Mouse (Mus musculus) embryonic facial prominence, embryonic 14.5 days (tissue): Measurements from ENCODE around the gene Runx1. TPM values are rescaled to one million over a fixed set of nuclear protein-coding genes. Genes with fewer than 3 reads are reported as not detected.

ENCODE experiments used
- ATAC-seq: fragments of 200-750 bp; cut with Nextera tagmentation; 2 replicates; pipeline ENCODE4 v1.8.0; 2017; ENCODE audit warnings: low read depth, moderate number of reproducible peaks, moderate TSS enrichment
- DNase-seq: peaks from one replicate; pipeline ENCODE4 v3.0.0-alpha.2; 2015; ENCODE audit warnings: low spot score
- H3K27ac ChIP-seq: fragments of 300-500 bp; sonication (generic); replicated peaks from 2 replicates; pipeline ENCODE4 v1.5.1; 2014; ENCODE audit warnings: low read depth, mild to moderate bottlenecking, low read length, moderate library complexity
- H3K27me3 ChIP-seq: fragments of 300-500 bp; sonication (generic); replicated peaks from 2 replicates; pipeline ENCODE4 v1.6.1; 2014; ENCODE audit warnings: low read length; ENCODE audit not compliant: control insufficient read depth, insufficient read depth
- H3K36me3 ChIP-seq: fragments of 300-500 bp; sonication (generic); 2 replicates; pipeline ENCODE4 v1.6.1; 2014; ENCODE audit warnings: low read length, mixed read lengths; ENCODE audit not compliant: control insufficient read depth, insufficient read depth
- H3K4me1 ChIP-seq: fragments of 300-500 bp; sonication (generic); 2 replicates; pipeline ENCODE4 v1.6.1; 2014; ENCODE audit warnings: antibody characterized with exemption, low read length; ENCODE audit not compliant: control insufficient read depth, insufficient read depth
- H3K4me2 ChIP-seq: fragments of 300-500 bp; sonication (generic); 2 replicates; pipeline ENCODE4 v1.6.1; 2014; ENCODE audit warnings: low read depth, mild to moderate bottlenecking, low read length, moderate library complexity, mixed read lengths
- H3K4me3 ChIP-seq: fragments of 300-500 bp; sonication (generic); 2 replicates; pipeline ENCODE4 v1.5.1; 2014; ENCODE audit warnings: low read depth, mild to moderate bottlenecking, low read length
- H3K9ac ChIP-seq: fragments of 300-500 bp; sonication (generic); 2 replicates; pipeline ENCODE4 v1.6.1; 2014; ENCODE audit warnings: low read depth, mild to moderate bottlenecking, low read length, moderate library complexity, mixed read lengths
- H3K9me3 ChIP-seq: fragments of 300-500 bp; sonication (generic); 2 replicates; pipeline ENCODE4 v1.6.1; 2016; ENCODE audit warnings: low read length; ENCODE audit not compliant: control insufficient read depth
- WGBS: fragments of 180-500 bp; shearing (Covaris S2); extraction: QIAGEN DNeasy Blood & Tissue Kit; methylation state at CpG from one replicate; pipeline ENCODE4 v1.1.7; 2014; 5-methylcytosine and 5-hydroxymethylcytosine counted together
- polyA plus RNA-seq: library from polyadenylated mRNA; unstranded; fragments of >200 nt; fragmentation: Nextera tagmentation; extraction: Ambion mirVana; gene quantifications from 2 replicates; pipeline ENCODE4 v1.2.1, GENCODE M21; 2014

The Runx1 gene
- polyA plus RNA-seq, 1 experiment from 2014 or later: 13.7 TPM

- Histone ChIP-seq H3K27ac (no peak overlapping the region), H3K36me3 (no peaks in the 10 kb centered on the region), H3K27me3 (no peaks in the 10 kb centered on the region), H3K9ac (no peak overlapping the region; the same call in 1 of the 2 replicates), H3K4me3 (no peak overlapping the region), H3K4me1 (no peaks in the 10 kb centered on the region; the same call in 1 of the 2 replicates), H3K9me3 (no peaks in the 10 kb centered on the region), H3K4me2 (no peak overlapping the region)
- ATAC-seq: no peak
- 89% methylated on average over 6 of the region's 6 CpGs for WGBS
- no peak for DNase-seq
Observed at GRCm38 (mm10) chr16:92591783-92592182, 234.2 kb downstream of the Runx1 start.

- no peak overlapping the region for H3K4me2 ChIP-seq
- H3K9me3 ChIP-seq: no peaks in the 10 kb centered on the region
- H3K4me1 ChIP-seq: no peaks in the 10 kb centered on the region; the same call in 1 of the 2 replicates
- H3K4me3 ChIP-seq: no peak overlapping the region
- H3K9ac ChIP-seq: no peak overlapping the region
- 77% methylated on average over 4 of the region's 4 CpGs for WGBS
- no peak for ATAC-seq
- H3K27ac ChIP-seq: no peak overlapping the region
- no peaks in the 10 kb centered on the region for H3K27me3 ChIP-seq
- DNase-seq: no peak
- no peaks in the 10 kb centered on the region for H3K36me3 ChIP-seq
Observed at GRCm38 (mm10) chr16:92587836-92588235, 238.1 kb downstream of the Runx1 start.

- Histone ChIP-seq H3K9ac (no peak overlapping the region), H3K9me3 (no peaks in the 10 kb centered on the region), H3K27me3 (no peaks in the 10 kb centered on the region), H3K36me3 (no peaks in the 10 kb centered on the region), H3K27ac (no peak overlapping the region), H3K4me2 (no peak overlapping the region), H3K4me1 (peaks cover 16% of the 10 kb centered on the region), H3K4me3 (no peak overlapping the region)
- DNase-seq (peak; percentile 86), ATAC-seq (peak; percentile 88)
- 47% methylated on average over 10 of the region's 10 CpGs for WGBS
Observed at GRCm38 (mm10) chr16:92581767-92582166, 244.2 kb downstream of the Runx1 start.

GRCm38 (mm10) chr16:92580981-92581380, 245.0 kb downstream of the Runx1 start:
- 72% methylated on average over 10 of the region's 10 CpGs for WGBS
- Histone ChIP-seq H3K27me3 (no peaks in the 10 kb centered on the region), H3K27ac (no peak overlapping the region), H3K4me2 (no peak overlapping the region), H3K9ac (no peak overlapping the region), H3K9me3 (no peaks in the 10 kb centered on the region), H3K4me3 (no peak overlapping the region), H3K36me3 (no peaks in the 10 kb centered on the region), H3K4me1 (peaks cover 16% of the 10 kb centered on the region)
- peak; percentile 66 for DNase-seq
- peak; percentile 17; the same call in 1 of the 2 replicates for ATAC-seq

GRCm38 (mm10) chr16:92578915-92579653, 246.9 kb downstream of the Runx1 start:
- Histone ChIP-seq H3K27me3 (no peaks in the 10 kb centered on the region), H3K36me3 (no peaks in the 10 kb centered on the region), H3K4me1 (peaks cover 16% of the 10 kb centered on the region), H3K9ac (no peak overlapping the region), H3K27ac (no peak overlapping the region), H3K4me2 (no peak overlapping the region), H3K4me3 (no peak overlapping the region), H3K9me3 (no peaks in the 10 kb centered on the region)
- no peak for DNase-seq
- no peak for ATAC-seq
- WGBS: 71% methylated on average over 7 of the region's 7 CpGs

- H3K36me3 ChIP-seq: no peaks in the 10 kb centered on the region
- H3K27me3 ChIP-seq: no peaks in the 10 kb centered on the region
- peaks cover 16% of the 10 kb centered on the region for H3K4me1 ChIP-seq
- H3K9ac ChIP-seq: no peak overlapping the region
- no peak for ATAC-seq
- WGBS: 72% methylated on average over 9 of the region's 9 CpGs
- H3K27ac ChIP-seq: no peak overlapping the region
- no peak overlapping the region for H3K4me3 ChIP-seq
- H3K4me2 ChIP-seq: no peak overlapping the region
- DNase-seq: peak; percentile 59
- H3K9me3 ChIP-seq: no peaks in the 10 kb centered on the region
Observed at GRCm38 (mm10) chr16:92577381-92577780, 248.6 kb downstream of the Runx1 start.

- peaks cover 6% of the 10 kb centered on the region for H3K4me1 ChIP-seq
- no peak overlapping the region for H3K4me3 ChIP-seq
- no peak overlapping the region for H3K9ac ChIP-seq
- no peaks in the 10 kb centered on the region for H3K27me3 ChIP-seq
- H3K36me3 ChIP-seq: no peaks in the 10 kb centered on the region
- WGBS: 79% methylated on average over 10 of the region's 10 CpGs
- no peak for ATAC-seq
- H3K27ac ChIP-seq: no peak overlapping the region
- H3K9me3 ChIP-seq: no peaks in the 10 kb centered on the region
- H3K4me2 ChIP-seq: no peak overlapping the region
- no peak for DNase-seq
Observed at GRCm38 (mm10) chr16:92575792-92576191, 250.2 kb downstream of the Runx1 start.

- DNase-seq: no peak
- peaks cover 6% of the 10 kb centered on the region for H3K4me1 ChIP-seq
- H3K27ac ChIP-seq: no peak overlapping the region
- H3K9ac ChIP-seq: no peak overlapping the region
- ATAC-seq: no peak
- no peaks in the 10 kb centered on the region for H3K27me3 ChIP-seq
- no peaks in the 10 kb centered on the region for H3K36me3 ChIP-seq
- no peaks in the 10 kb centered on the region for H3K9me3 ChIP-seq
- WGBS: 46% methylated on average over 4 of the region's 4 CpGs
- H3K4me3 ChIP-seq: no peak overlapping the region
- H3K4me2 ChIP-seq: no peak overlapping the region
Observed at GRCm38 (mm10) chr16:92573193-92573592, 252.8 kb downstream of the Runx1 start.

- 93% methylated on average over 11 of the region's 11 CpGs for WGBS
- Histone ChIP-seq H3K9me3 (no peaks in the 10 kb centered on the region), H3K36me3 (no peaks in the 10 kb centered on the region), H3K27ac (no peak overlapping the region), H3K4me2 (no peak overlapping the region), H3K4me3 (no peak overlapping the region), H3K9ac (no peak overlapping the region), H3K27me3 (no peaks in the 10 kb centered on the region), H3K4me1 (no peaks in the 10 kb centered on the region)
- ATAC-seq: no peak
- DNase-seq: no peak
Observed at GRCm38 (mm10) chr16:92571246-92571645, 254.7 kb downstream of the Runx1 start.
